Mouse (Mus musculus): ENCODE results near the gene Col2a1. TPM values are rescaled to one million over a fixed set of nuclear protein-coding genes. Genes with fewer than 3 reads are reported as not detected.

Col2a1 gene
- total RNA-seq, 2 experiments from 2014 or later = 0.62 to 0.84 TPM

- intact Hi-C loops (cut with DNase I) = no loop called here
- DNase-seq = no peak
Observed at GRCm38 (mm10) chr15:97929259-97929824, 75.2 kb downstream of the Col2a1 start.

DNA sequence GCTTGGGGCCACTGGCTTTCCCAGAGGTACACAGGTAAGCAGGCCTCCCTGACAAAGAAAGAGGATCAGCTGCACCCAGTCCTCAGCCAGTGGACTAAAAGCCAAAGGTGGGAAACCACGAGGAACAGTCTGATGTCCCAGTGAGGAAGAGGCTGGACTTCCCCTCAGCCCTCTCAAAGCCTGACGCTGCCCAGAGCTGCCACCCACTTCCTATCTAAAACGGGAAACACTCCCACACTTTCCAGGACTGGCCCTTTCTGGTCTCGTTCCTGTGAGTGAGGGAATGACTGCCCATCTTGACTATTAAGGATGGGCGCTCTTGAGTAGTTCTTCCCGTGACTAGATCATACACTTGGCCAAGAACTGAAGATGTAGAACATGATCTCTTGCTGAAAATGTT is 76.7 kb downstream of the Col2a1 start:
- intact Hi-C loops (cut with DNase I) = no loop called here
- no peak for DNase-seq

DNA sequence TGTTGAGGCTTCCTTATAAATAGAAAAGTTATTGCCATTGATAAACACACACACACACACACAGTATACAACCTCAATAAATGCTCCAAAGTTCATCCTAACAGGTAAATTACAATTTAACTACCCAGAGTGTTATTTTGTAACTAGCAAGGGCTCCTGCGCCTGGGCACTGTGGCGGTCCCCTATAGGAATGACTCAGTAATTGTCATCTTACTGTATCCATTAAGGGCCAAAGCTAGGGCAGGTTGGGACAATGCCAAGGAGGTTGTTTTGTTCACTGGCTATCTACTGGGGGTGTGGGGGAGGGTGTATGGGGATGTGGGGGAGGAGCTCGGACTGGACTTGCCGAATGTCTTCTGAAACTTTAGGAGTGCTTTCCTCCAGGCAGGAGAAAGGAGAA is 77.5 kb downstream of the Col2a1 start:
- intact Hi-C loops (cut with DNase I) = no loop called here

More for the DNA sequence above, 77.5 kb downstream of the Col2a1 start:
- DNase-seq = no peak

Other genes starting within 250 kb of the Col2a1 start
- gene Rapgef3, start 236.7 kb downstream of the Col2a1 start, total RNA-seq (2021) = 10 to 100 TPM; 29.2 to 30.7 TPM
- gene Slc48a1, start 226.2 kb downstream of the Col2a1 start, total RNA-seq (2021) = 10 to 100 TPM; 62.0 to 71.0 TPM
- gene Hdac7, start 160.2 kb downstream of the Col2a1 start, total RNA-seq (2021) = 10 to 100 TPM; 57.9 to 59.4 TPM
- 1 to 10 TPM; 1.6 to 2.3 TPM for gene Vdr, start 94.1 kb downstream of the Col2a1 start, total RNA-seq (2021)
- 10 to 100 TPM; 16.6 to 20.9 TPM for gene Tmem106c, start 40.5 kb downstream of the Col2a1 start, total RNA-seq (2021)
- gene Pfkm, start 87.9 kb upstream of the Col2a1 start, total RNA-seq (2021) = 100 to 1,000 TPM; 571 to 624 TPM
- 10 to 100 TPM; 16.7 to 18.5 TPM for gene Senp1, start 89.0 kb upstream of the Col2a1 start, total RNA-seq (2021)
- 100 to 1,000 TPM; 104 to 109 TPM for gene Asb8, start 160.9 kb upstream of the Col2a1 start, total RNA-seq (2021)
- gene Ccdc184, start 162.5 kb upstream of the Col2a1 start, total RNA-seq (2021) = under 1 TPM; 0.57 to 0.64 TPM
- not detected for gene Olfr288, start 190.8 kb upstream of the Col2a1 start, total RNA-seq (2021)
- not detected for gene Gm44579, start 216.3 kb upstream of the Col2a1 start, total RNA-seq (2021)
- gene Olfr287, start 216.4 kb upstream of the Col2a1 start, total RNA-seq (2021) = not detected
- gene Olfr286, start 229.8 kb upstream of the Col2a1 start, total RNA-seq (2021) = not detected

Measured in heart, postnatal 10 days (tissue).